In the genomic region with DNA sequence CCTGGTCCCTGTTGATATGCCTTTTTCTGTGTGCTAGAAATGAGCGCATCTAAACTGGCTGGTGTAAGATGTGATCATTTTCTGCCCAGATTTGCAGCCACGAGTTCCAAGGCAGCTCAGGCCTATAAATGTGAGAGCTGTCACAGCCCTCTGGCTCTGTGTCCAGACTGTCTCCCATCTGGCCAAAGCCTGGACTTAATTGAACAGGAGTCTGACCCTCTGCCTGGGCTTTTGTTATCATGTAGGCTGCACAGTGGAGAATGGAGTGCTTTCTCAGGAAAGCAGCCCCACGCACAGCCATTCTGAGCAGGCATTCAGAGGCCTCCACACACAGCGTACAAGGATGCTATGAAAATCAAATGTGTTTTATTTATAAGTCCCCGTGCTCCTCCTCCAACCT, we compare ENCODE assay signal across 12 mouse cellular contexts.
DNase-seq lines count a peak whose midpoint lies in the region; ATAC-seq lines count a peak whose summit lies in the region.
"Had no signal": no experiment of that assay in that cellular context is flagged by ENCODE, and none has a peak within 500 bp of the region (broad histone marks: within the 10 kb centered on the region; RNA-seq: fewer than 3 reads in every experiment).

No protein-coding gene starts in this region.

- ATAC-seq in midbrain, embryonic 11.5 days (ENCODE audit: low FRiP score): peak; percentile 42; the same call in 1 of the 2 replicates
- ATAC-seq in hindbrain, embryonic 14.5 days (ENCODE audit: low FRiP score): peak; percentile 43; the same call in 1 of the 2 replicates
- no peak for ATAC-seq in liver, embryonic 12.5 days
- no peak for ATAC-seq in intestine, embryonic 16.5 days
- ATAC-seq: activated CD4-positive, CD25-positive, alpha-beta regulatory T cell, adult 4 months had no signal

- no peak overlapping the region for H3K27ac ChIP-seq in midbrain, embryonic 11.5 days (ENCODE audit: low read depth, low read length)
- no peak overlapping the region for H3K27ac ChIP-seq in midbrain, embryonic 10.5 days (replicated peaks)
- H3K27ac ChIP-seq in hindbrain, embryonic 14.5 days: no peak overlapping the region
- no peak overlapping the region for H3K27ac ChIP-seq in liver, embryonic 12.5 days
- no peak overlapping the region for H3K27ac ChIP-seq in intestine, embryonic 16.5 days (ENCODE audit: low read length)
- H3K27ac ChIP-seq: liver, embryonic 15.5 days had no signal

- no peaks in the 10 kb centered on the region for H3K27me3 ChIP-seq in midbrain, embryonic 11.5 days (ENCODE audit: control insufficient read depth, insufficient read depth, low read length)
- no peaks in the 10 kb centered on the region for H3K27me3 ChIP-seq in midbrain, embryonic 10.5 days (ENCODE audit: low read depth, poor library complexity, severe bottlenecking)
- H3K27me3 ChIP-seq in hindbrain, embryonic 14.5 days (ENCODE audit: control insufficient read depth, insufficient read depth, low read length): no peaks in the 10 kb centered on the region
- H3K27me3 ChIP-seq in liver, embryonic 12.5 days (replicated peaks): no peaks in the 10 kb centered on the region
- H3K27me3 ChIP-seq in intestine, embryonic 16.5 days (replicated peaks; ENCODE audit: control insufficient read depth, insufficient read depth, low read length): no peaks in the 10 kb centered on the region
- H3K27me3 ChIP-seq: liver, embryonic 15.5 days had no signal

- DNase-seq in midbrain, embryonic 11.5 days (ENCODE audit: low spot score, missing footprints): no peak
- no peak for DNase-seq in midbrain, embryonic 10.5 days (ENCODE audit: low spot score)
- peak; percentile 37 to 40 for DNase-seq in cerebellum, postnatal 14 days
- no peak for DNase-seq in hindbrain, embryonic 14.5 days (ENCODE audit: low spot score)
- DNase-seq in retina, embryonic 14.5 days (ENCODE audit: low spot score): peak; percentile 11
- DNase-seq in kidney, adult 9 months: no peak
- DNase-seq: gastrocnemius, postnatal 10 days; heart, postnatal 14 days had no signal

- no peak overlapping the region for H3K9ac ChIP-seq in midbrain, embryonic 11.5 days (ENCODE audit: low read length)
- no peak overlapping the region for H3K9ac ChIP-seq in hindbrain, embryonic 14.5 days
- H3K9ac ChIP-seq in liver, embryonic 12.5 days: no peak overlapping the region
- H3K9ac ChIP-seq in intestine, embryonic 16.5 days (ENCODE audit: low read depth, low read length): no peak overlapping the region
- H3K9ac ChIP-seq: liver, embryonic 15.5 days had no signal

- H3K4me3 ChIP-seq in midbrain, embryonic 11.5 days (ENCODE audit: low read depth, low read length): no peak overlapping the region
- H3K4me3 ChIP-seq in midbrain, embryonic 10.5 days: no peak overlapping the region
- no peak overlapping the region for H3K4me3 ChIP-seq in hindbrain, embryonic 14.5 days (replicated peaks; ENCODE audit: low read length)
- H3K4me3 ChIP-seq in liver, embryonic 12.5 days: no peak overlapping the region
- no peak overlapping the region for H3K4me3 ChIP-seq in intestine, embryonic 16.5 days (ENCODE audit: low read length)
- H3K4me3 ChIP-seq: liver, embryonic 15.5 days had no signal

- H3K36me3 ChIP-seq in midbrain, embryonic 11.5 days (ENCODE audit: control insufficient read depth, insufficient read depth, low read length): no peaks in the 10 kb centered on the region
- no peaks in the 10 kb centered on the region for H3K36me3 ChIP-seq in midbrain, embryonic 10.5 days
- H3K36me3 ChIP-seq in hindbrain, embryonic 14.5 days (replicated peaks; ENCODE audit: control insufficient read depth, insufficient read depth): no peaks in the 10 kb centered on the region
- no peaks in the 10 kb centered on the region for H3K36me3 ChIP-seq in liver, embryonic 12.5 days
- H3K36me3 ChIP-seq in intestine, embryonic 16.5 days (ENCODE audit: control insufficient read depth, insufficient read depth, low read length): no peaks in the 10 kb centered on the region
- H3K36me3 ChIP-seq: liver, embryonic 15.5 days had no signal

- 78% methylated on average over 5 of the region's 5 CpGs for WGBS in midbrain, embryonic 11.5 days
- WGBS in midbrain, embryonic 10.5 days: 88% methylated on average over 5 of the region's 5 CpGs
- WGBS in hindbrain, embryonic 14.5 days: 56% methylated on average over 5 of the region's 5 CpGs
- 70% methylated on average over 5 of the region's 5 CpGs for WGBS in liver, embryonic 12.5 days (ENCODE audit: insufficient replicate concordance)
- WGBS in intestine, embryonic 16.5 days: 75% methylated on average over 5 of the region's 5 CpGs

- H3K4me1 ChIP-seq in midbrain, embryonic 11.5 days (ENCODE audit: control insufficient read depth, insufficient read depth, low read length): no peaks in the 10 kb centered on the region
- no peaks in the 10 kb centered on the region for H3K4me1 ChIP-seq in midbrain, embryonic 10.5 days
- no peaks in the 10 kb centered on the region for H3K4me1 ChIP-seq in hindbrain, embryonic 14.5 days (replicated peaks; ENCODE audit: control insufficient read depth, insufficient read depth, low read length)
- no peaks in the 10 kb centered on the region for H3K4me1 ChIP-seq in liver, embryonic 12.5 days
- H3K4me1 ChIP-seq in intestine, embryonic 16.5 days (ENCODE audit: control insufficient read depth, insufficient read depth, low read length): no peaks in the 10 kb centered on the region
- H3K4me1 ChIP-seq: liver, embryonic 15.5 days had no signal

- H3K9me3 ChIP-seq in midbrain, embryonic 11.5 days (ENCODE audit: control insufficient read depth, low read length): no peaks in the 10 kb centered on the region
- no peaks in the 10 kb centered on the region for H3K9me3 ChIP-seq in midbrain, embryonic 10.5 days (replicated peaks)
- H3K9me3 ChIP-seq in hindbrain, embryonic 14.5 days (ENCODE audit: control insufficient read depth, low read length): no peaks in the 10 kb centered on the region
- H3K9me3 ChIP-seq in liver, embryonic 12.5 days (replicated peaks): no peaks in the 10 kb centered on the region
- H3K9me3 ChIP-seq in intestine, embryonic 16.5 days (ENCODE audit: control insufficient read depth, low read length): no peaks in the 10 kb centered on the region
- H3K9me3 ChIP-seq: liver, embryonic 15.5 days had no signal

- no peak overlapping the region for H3K4me2 ChIP-seq in midbrain, embryonic 11.5 days
- no peak overlapping the region for H3K4me2 ChIP-seq in hindbrain, embryonic 14.5 days (replicated peaks)
- H3K4me2 ChIP-seq in liver, embryonic 12.5 days: no peak overlapping the region
- H3K4me2 ChIP-seq in intestine, embryonic 16.5 days (ENCODE audit: low read depth, low read length): no peak overlapping the region
- H3K4me2 ChIP-seq: liver, embryonic 15.5 days had no signal

Comparison
In these comparisons a context has a peak if more than half of its experiments do, and no peak if none do; other contexts are left out.
1. ATAC-seq: peak in midbrain, embryonic 11.5 days (single experiment) and hindbrain, embryonic 14.5 days (single experiment); none in liver, embryonic 12.5 days (single experiment) and intestine, embryonic 16.5 days (single experiment).
2. DNase-seq: peak in cerebellum, postnatal 14 days (2 of 2) and retina, embryonic 14.5 days (single experiment); none in midbrain, embryonic 11.5 days (single experiment), midbrain, embryonic 10.5 days (single experiment), hindbrain, embryonic 14.5 days (single experiment) and kidney, adult 9 months (single experiment).